10 mouse cellular contexts compared by ENCODE assay signal in genomic region chr17:30454862-30455243, GRCm38 (mm10).
A peak's percentile ranks its signal among the peaks of the same experiment; 100 is the strongest.
DNase-seq lines count a peak whose midpoint lies in the region; ATAC-seq and TF ChIP-seq lines count a peak whose summit lies in the region.
"Had no signal": no experiment of that assay in that cellular context is flagged by ENCODE, and none has a peak within 500 bp of the region (broad histone marks: within the 10 kb centered on the region; RNA-seq: fewer than 3 reads in every experiment).

No protein-coding gene starts in this region.

- no peak overlapping the region for H3K4me2 ChIP-seq in hindbrain, embryonic 11.5 days (replicated peaks; ENCODE audit: low read depth, low read length)
- no peak overlapping the region for H3K4me2 ChIP-seq in hindbrain, embryonic 12.5 days (replicated peaks)
- H3K4me2 ChIP-seq: embryonic facial prominence, embryonic 12.5 days; midbrain, embryonic 12.5 days had no signal

- no peak for ATAC-seq in hindbrain, embryonic 11.5 days (ENCODE audit: low FRiP score)
- ATAC-seq in hindbrain, embryonic 12.5 days (ENCODE audit: low FRiP score): no peak

- no peak overlapping the region for H3K27ac ChIP-seq in hindbrain, embryonic 11.5 days (ENCODE audit: low read depth, low read length)
- H3K27ac ChIP-seq in hindbrain, embryonic 12.5 days: no peak overlapping the region
- peak overlapping the region; percentile 44 for H3K27ac ChIP-seq in layer of hippocampus, adult 2 months
- H3K27ac ChIP-seq: embryonic facial prominence, embryonic 12.5 days; midbrain, embryonic 12.5 days had no signal

- H3K9me3 ChIP-seq in hindbrain, embryonic 11.5 days (ENCODE audit: control insufficient read depth, low read length): no peaks in the 10 kb centered on the region
- H3K9me3 ChIP-seq in hindbrain, embryonic 12.5 days (replicated peaks): no peaks in the 10 kb centered on the region
- H3K9me3 ChIP-seq: embryonic facial prominence, embryonic 12.5 days; midbrain, embryonic 12.5 days had no signal

- H3K4me3 ChIP-seq in hindbrain, embryonic 11.5 days (ENCODE audit: low read depth, low read length): no peak overlapping the region
- no peak overlapping the region for H3K4me3 ChIP-seq in hindbrain, embryonic 12.5 days
- no peak overlapping the region for H3K4me3 ChIP-seq in layer of hippocampus, adult 2 months
- H3K4me3 ChIP-seq: embryonic facial prominence, embryonic 12.5 days; midbrain, embryonic 12.5 days had no signal

- no peaks in the 10 kb centered on the region for H3K27me3 ChIP-seq in hindbrain, embryonic 11.5 days (ENCODE audit: control insufficient read depth, insufficient read depth, low read length)
- no peaks in the 10 kb centered on the region for H3K27me3 ChIP-seq in hindbrain, embryonic 12.5 days
- H3K27me3 ChIP-seq: embryonic facial prominence, embryonic 12.5 days; midbrain, embryonic 12.5 days had no signal

- peak; percentile 99 for TF ChIP-seq CTCF in layer of hippocampus, adult 2 months (conservative IDR thresholded peaks at IDR 0.05)

- H3K9ac ChIP-seq in hindbrain, embryonic 11.5 days (ENCODE audit: low read depth, low read length): no peak overlapping the region
- H3K9ac ChIP-seq in hindbrain, embryonic 12.5 days: no peak overlapping the region
- H3K9ac ChIP-seq: embryonic facial prominence, embryonic 12.5 days; midbrain, embryonic 12.5 days had no signal

- WGBS in hindbrain, embryonic 11.5 days: 35% methylated on average over 3 of the region's 3 CpGs
- WGBS in hindbrain, embryonic 12.5 days: 22% methylated on average over 3 of the region's 3 CpGs

- H3K36me3 ChIP-seq in hindbrain, embryonic 11.5 days (ENCODE audit: control insufficient read depth, insufficient read depth, low read length): no peaks in the 10 kb centered on the region
- H3K36me3 ChIP-seq in hindbrain, embryonic 12.5 days: no peaks in the 10 kb centered on the region
- H3K36me3 ChIP-seq: embryonic facial prominence, embryonic 12.5 days; midbrain, embryonic 12.5 days had no signal

- H3K4me1 ChIP-seq in hindbrain, embryonic 11.5 days (replicated peaks; ENCODE audit: control insufficient read depth, insufficient read depth, low read length): 0 out of 2 replicates have a peak, but pooled peaks cover 2% of the 10 kb centered on the region
- peaks cover 23% of the 10 kb centered on the region for H3K4me1 ChIP-seq in hindbrain, embryonic 12.5 days
- H3K4me1 ChIP-seq: embryonic facial prominence, embryonic 12.5 days had no signal

- peak; percentile 85 for DNase-seq in hindbrain, embryonic 11.5 days (ENCODE audit: low spot score)
- peak; percentile 70 for DNase-seq in ES-CJ7 (ENCODE audit: low read depth, low spot score)
- DNase-seq in cerebellum, adult 11-12 months: peak; percentile 72
- peak; percentile 65 to 83 for DNase-seq in frontal cortex, postnatal 25 days (ENCODE audit: low spot score in 2 of 2)
- DNase-seq in layer of hippocampus, adult 2 months (ENCODE audit: low spot score in 2 of 2): peak; percentile 83 to 91
- DNase-seq in lung, postnatal 4 days: peak; percentile 80 to 87
- peak; percentile 33 to 70 for DNase-seq in thymus, postnatal 10 days (ENCODE audit: low spot score in 2 of 2)
